Mouse (Mus musculus) CH12.LX (cell line): Measurements from ENCODE around the gene Gdf15. TPM values are rescaled to one million over a fixed set of nuclear protein-coding genes. Genes with fewer than 3 reads are reported as not detected.

ENCODE experiments used
- DNase-seq: peaks from one replicate; pipeline ENCODE4 v3.0.0-alpha.2; 2013; ENCODE audit errors: extremely low read depth
- H3K27ac ChIP-seq: 2 replicates; pipeline ENCODE4 v1.5.1; 2012; ENCODE audit warnings: low read depth, mild to moderate bottlenecking, control low read depth, moderate library complexity; ENCODE audit not compliant: insufficient read depth
- H3K27me3 ChIP-seq: replicated peaks from 2 replicates; pipeline ENCODE3; 2012; ENCODE audit warnings: inconsistent platforms
- H3K36me3 ChIP-seq, 2 experiments: replicated peaks in 1 of 2; 2 replicates each; pipeline versions ENCODE3 to v1.6.1; 2012; ENCODE audit warnings: inconsistent platforms in 1 of 2, low read length in 1 of 2, mild to moderate bottlenecking in 1 of 2, mixed read lengths in 1 of 2, moderate library complexity in 1 of 2; ENCODE audit not compliant: control insufficient read depth in 1 of 2, insufficient read depth in 1 of 2
- H3K4me1 ChIP-seq, 2 experiments: 2 replicates each; pipeline ENCODE4 v1.6.1; 2012; ENCODE audit warnings: inconsistent platforms in 1 of 2, moderate library complexity in 1 of 2; ENCODE audit not compliant: insufficient read depth in 2 of 2, control insufficient read depth in 1 of 2
- H3K4me2 ChIP-seq: 2 replicates; pipeline ENCODE4 v1.6.1; 2012; ENCODE audit warnings: low read depth, mild to moderate bottlenecking, control low read depth; ENCODE audit not compliant: poor library complexity, insufficient read depth, severe bottlenecking
- H3K4me3 ChIP-seq, 3 experiments: fragments of 150-350 bp in 1 of 3; sonication (generic) in 1 of 3; replicated peaks in 1 of 3; 2 replicates each; pipeline versions ENCODE3 to v1.5.1; 2011 to 2012; ENCODE audit warnings: low read depth in 2 of 3, low read length in 2 of 3, mild to moderate bottlenecking in 2 of 3, moderate library complexity in 2 of 3, control low read depth in 1 of 3, improper control_type of control experiment in 1 of 3, inconsistent platforms in 1 of 3, mixed read lengths in 1 of 3; ENCODE audit not compliant: poor library complexity in 1 of 3
- H3K79me2 ChIP-seq: replicated peaks from 2 replicates; pipeline ENCODE4 v1.6.1; 2012; ENCODE audit warnings: mild to moderate bottlenecking, moderate library complexity; ENCODE audit not compliant: control insufficient read depth, poor library complexity, insufficient read depth, severe bottlenecking; ENCODE audit errors: extremely low read depth
- H3K9ac ChIP-seq: 2 replicates; pipeline ENCODE4 v1.6.1; 2012; ENCODE audit warnings: low read depth, mild to moderate bottlenecking, control low read depth, moderate library complexity; ENCODE audit not compliant: insufficient read depth
- H3K9me3 ChIP-seq: replicated peaks from 2 replicates; pipeline ENCODE3; 2012; ENCODE audit warnings: low read length, inconsistent platforms, mixed read lengths
- BHLHE40 ChIP-seq: IDR thresholded peaks from 2 replicates; pipeline ENCODE4 v1.6.1; 2011; ENCODE audit warnings: mild to moderate bottlenecking, low read depth, low read length, improper control_type of control experiment
- EP300 ChIP-seq: IDR thresholded peaks from 2 replicates; pipeline ENCODE4 v1.6.1; 2011; ENCODE audit warnings: low read length, improper control_type of control experiment
- GABPA ChIP-seq: IDR thresholded peaks from 2 replicates; pipeline ENCODE4 v1.6.1; 2012; ENCODE audit warnings: low read depth, low read length, improper control_type of control experiment, inconsistent platforms; ENCODE audit not compliant: insufficient replicate concordance
- IRF4 ChIP-seq: IDR thresholded peaks from 2 replicates; pipeline ENCODE4 v1.6.1; 2014; ENCODE audit warnings: low read depth, mild to moderate bottlenecking, inconsistent platforms, low read length, improper control_type of control experiment
- JUND ChIP-seq: conservative IDR thresholded peaks from 2 replicates; pipeline ENCODE4 v1.6.1; 2011; ENCODE audit warnings: low read depth, low read length, improper control_type of control experiment
- MAFK ChIP-seq: IDR thresholded peaks from 2 replicates; pipeline ENCODE4 v1.6.1; 2011; ENCODE audit warnings: low read length, improper control_type of control experiment; ENCODE audit not compliant: insufficient replicate concordance
- MAZ ChIP-seq: IDR thresholded peaks from 2 replicates; pipeline ENCODE4 v1.6.1; 2012; ENCODE audit warnings: low read depth, mild to moderate bottlenecking, inconsistent platforms, low read length, improper control_type of control experiment, moderate library complexity
- MEF2A ChIP-seq: IDR thresholded peaks from 2 replicates; pipeline ENCODE4 v1.6.1; 2014; ENCODE audit warnings: low read depth, mild to moderate bottlenecking, inconsistent platforms, low read length, improper control_type of control experiment, borderline replicate concordance
- NELFE ChIP-seq: IDR thresholded peaks from 2 replicates; pipeline ENCODE4 v1.6.1; 2011; ENCODE audit warnings: low read depth, low read length, improper control_type of control experiment
- NRF1 ChIP-seq: IDR thresholded peaks from 2 replicates; pipeline ENCODE4 v1.6.1; 2014; ENCODE audit warnings: low read depth, mild to moderate bottlenecking, inconsistent platforms, low read length, improper control_type of control experiment, moderate library complexity
- PAX5 ChIP-seq: IDR thresholded peaks from 2 replicates; pipeline ENCODE4 v1.6.1; 2012; ENCODE audit warnings: low read length, inconsistent platforms, mixed read lengths
- POLR2AphosphoS2 ChIP-seq: IDR thresholded peaks from 2 replicates; pipeline ENCODE4 v1.6.1; 2011; ENCODE audit warnings: low read depth, low read length, improper control_type of control experiment
- SMC3 ChIP-seq: IDR thresholded peaks from 2 replicates; pipeline ENCODE4 v1.6.1; 2011; ENCODE audit warnings: low read depth, low read length, improper control_type of control experiment
- TBP ChIP-seq: conservative IDR thresholded peaks from 2 replicates; pipeline ENCODE4 v1.6.1; 2011; ENCODE audit warnings: low read depth, low read length, improper control_type of control experiment
- TCF12 ChIP-seq: IDR thresholded peaks from 2 replicates; pipeline ENCODE4 v1.6.1; 2014; ENCODE audit warnings: low read depth, mild to moderate bottlenecking, inconsistent platforms, low read length, improper control_type of control experiment
- ZC3H11A ChIP-seq: IDR thresholded peaks from 2 replicates; pipeline ENCODE4 v1.6.1; 2012; ENCODE audit warnings: low read depth, mild to moderate bottlenecking, inconsistent platforms, low read length, improper control_type of control experiment
- ZMIZ1 ChIP-seq: IDR thresholded peaks from 2 replicates; pipeline ENCODE4 v1.6.1; 2012; ENCODE audit warnings: low read depth, mild to moderate bottlenecking, inconsistent platforms, low read length, improper control_type of control experiment
- dilution Hi-C: fragments of 300-500 bp; cut with MboI; formaldehyde crosslinking; loops from 2 replicates; pipeline ENCODE4 v1.14.3; 2020; ENCODE audit warnings: low sequenced_read_pairs; ENCODE audit not compliant: extremely low pct_unique_long_range_greater_than_20kb, extremely low pct_ligation_motif_present
- in situ Hi-C: fragments of 300-500 bp; cut with MboI; formaldehyde crosslinking; loops from 3 replicates; pipeline ENCODE4 v1.14.3; 2019; ENCODE audit warnings: low sequenced_read_pairs, low pct_ligation_motif_present, low pct_unique_long_range_greater_than_20kb, mixed read lengths
- polyA plus RNA-seq: library from polyadenylated mRNA; unstranded; fragments of >175 nt; gene quantifications from 2 replicates; pipeline ENCODE4 v1.2.1, GENCODE M21; 2012; ENCODE audit warnings: low read depth; ENCODE audit not compliant: insufficient read length
- total RNA-seq, 2 experiments: library from RNA; depleted of rRNA; stranded (reverse); fragments of 300-350 nt in 1 of 2; fragments of >200 nt in 1 of 2; gene quantifications; 2 replicates each; pipeline ENCODE4 v1.2.3; 2012 to 2014

Gdf15 gene
- total and polyA plus RNA-seq, 3 experiments = 0.16 to 0.21 TPM; not detected in 1

DNA sequence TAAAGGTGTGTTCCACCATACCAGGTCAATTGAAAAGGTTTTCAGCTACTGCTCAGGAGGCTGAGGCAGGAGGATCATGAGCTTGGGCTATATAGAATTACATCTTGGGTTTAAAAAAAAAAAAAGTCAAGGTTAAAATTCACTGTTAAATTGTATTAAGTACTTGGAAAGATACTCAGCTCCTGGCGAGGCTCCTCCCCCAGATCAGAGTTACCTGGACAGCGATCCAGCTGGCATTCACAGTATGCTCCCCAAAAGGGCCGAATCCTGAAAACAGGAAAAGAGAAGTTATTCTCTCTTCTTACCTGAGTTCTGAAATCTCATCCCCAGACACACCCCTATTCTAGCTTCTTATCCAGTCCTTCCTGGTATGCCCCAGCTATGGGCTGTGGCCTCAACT, 25.0 kb upstream of the Gdf15 start:
- in situ Hi-C loops (no loop called here), dilution Hi-C loops (no loop called here)
- H3K27ac ChIP-seq = no peak overlapping the region
- H3K9ac ChIP-seq = no peak overlapping the region
- no peak overlapping the region for H3K4me3 ChIP-seq
- no peak overlapping the region for H3K4me2 ChIP-seq
- peaks cover 10 to 64% of the 10 kb centered on the region in 2 experiments for H3K4me1 ChIP-seq
- peaks cover 12% of the 10 kb centered on the region; the same call in 1 of the 2 replicates for H3K79me2 ChIP-seq
- no peak for DNase-seq
- H3K36me3 ChIP-seq = peaks cover 6 to 46% of the 10 kb centered on the region in 2 experiments
- TF ChIP-seq JUND (no peak), TCF12 (no peak), MAZ (no peak), MAFK (no peak), NRF1 (no peak), TBP (no peak), BHLHE40 (no peak), MEF2A (no peak), ZMIZ1 (no peak), POLR2AphosphoS2 (no peak), GABPA (no peak), NELFE (no peak), EP300 (no peak), SMC3 (no peak), IRF4 (no peak)
- no peaks in the 10 kb centered on the region for H3K9me3 ChIP-seq
- no peaks in the 10 kb centered on the region for H3K27me3 ChIP-seq

DNA sequence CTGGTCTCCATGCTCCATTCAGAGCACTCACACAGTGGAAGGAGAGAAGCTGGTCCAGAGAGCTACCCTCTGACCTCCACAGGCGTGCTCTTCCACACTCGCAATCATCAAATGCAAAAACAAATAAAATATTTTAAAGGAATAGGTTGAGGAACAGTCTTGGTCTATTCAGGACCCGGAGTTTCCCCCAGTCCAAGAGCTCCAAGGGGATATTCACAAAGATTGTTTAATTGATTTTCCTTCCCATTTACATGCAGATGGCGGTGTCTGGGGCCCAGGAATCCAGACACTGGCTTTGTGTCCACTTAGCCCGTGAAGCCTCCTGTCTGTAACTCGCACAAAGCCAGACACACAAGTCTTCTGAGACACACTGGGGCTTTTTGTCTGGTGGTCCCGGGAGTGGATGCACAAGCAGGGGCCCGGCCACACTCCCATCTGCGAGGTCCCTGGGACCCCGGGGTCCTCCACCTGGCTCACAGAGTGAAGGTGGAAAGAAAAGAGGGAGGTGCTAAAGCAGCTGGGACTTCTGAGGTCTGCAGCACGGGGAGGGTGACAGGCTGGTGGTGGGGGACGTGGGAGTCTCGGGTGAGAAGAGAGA, 24.0 kb upstream of the Gdf15 start:
- Histone ChIP-seq H3K79me2 (peaks cover 12% of the 10 kb centered on the region; the same call in 1 of the 2 replicates), H3K4me3 (no peak overlapping the region), H3K27ac (no peak overlapping the region), H3K4me1 (peaks cover 10 to 59% of the 10 kb centered on the region in 2 experiments), H3K9ac (no peak overlapping the region), H3K9me3 (no peaks in the 10 kb centered on the region), H3K27me3 (no peaks in the 10 kb centered on the region), H3K4me2 (no peak overlapping the region), H3K36me3 (peaks cover 13 to 54% of the 10 kb centered on the region in 2 experiments)
- dilution Hi-C loops = no loop called here
- DNase-seq = no peak
- in situ Hi-C loops = no loop called here
- no peak for TF ChIP-seq MAFK
- no peak for TF ChIP-seq TCF12
- TF ChIP-seq ZC3H11A = no peak
- TF ChIP-seq PAX5 = no peak
